Comparison of ENCODE assay signal across 11 mouse cellular contexts in the genomic region with DNA sequence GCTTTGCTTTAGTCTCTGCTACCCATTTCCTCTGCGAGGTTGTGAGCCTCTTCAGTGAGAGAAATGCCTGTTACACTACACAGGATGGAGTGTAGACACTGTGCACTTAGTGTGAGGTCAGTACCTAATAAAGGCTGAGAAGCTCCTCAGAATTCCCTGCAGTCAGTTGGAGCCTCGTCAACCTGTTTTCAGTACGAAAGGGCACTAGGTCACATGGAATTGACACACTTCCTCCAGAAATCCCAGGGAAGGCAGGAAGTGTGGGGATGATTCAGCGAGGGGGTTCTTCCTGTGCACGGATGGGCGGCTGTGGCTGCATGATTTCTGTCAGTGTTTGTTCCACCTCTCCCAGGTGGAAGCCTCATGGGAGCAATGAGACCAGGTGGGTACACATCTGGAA. TPM values are rescaled to one million over a fixed set of nuclear protein-coding genes. Genes with fewer than 3 reads are reported as not detected.
DNase-seq lines count a peak whose midpoint lies in the region; ATAC-seq and TF ChIP-seq lines count a peak whose summit lies in the region.
"Had no signal": no experiment of that assay in that cellular context is flagged by ENCODE, and none has a peak within 500 bp of the region (broad histone marks: within the 10 kb centered on the region; RNA-seq: fewer than 3 reads in every experiment).

No protein-coding gene starts in this region.

- H3K27ac ChIP-seq in heart, embryonic 13.5 days (replicated peaks): peak overlapping the region; percentile 73
- no peak overlapping the region for H3K27ac ChIP-seq in forebrain, postnatal 0 days (ENCODE audit: low read depth, low read length)

- no peak overlapping the region for H3K4me2 ChIP-seq in heart, embryonic 13.5 days
- no peak overlapping the region for H3K4me2 ChIP-seq in forebrain, postnatal 0 days (ENCODE audit: low read depth)

- H3K9ac ChIP-seq in heart, embryonic 13.5 days: no peak overlapping the region
- no peak overlapping the region for H3K9ac ChIP-seq in forebrain, postnatal 0 days

- no peak overlapping the region for H3K4me3 ChIP-seq in heart, embryonic 13.5 days
- H3K4me3 ChIP-seq in forebrain, postnatal 0 days (ENCODE audit: low read depth, low read length): no peak overlapping the region
- H3K4me3 ChIP-seq: erythroblast, embryonic 14.5 days had no signal

- DNase-seq in adrenal gland, adult (ENCODE audit: inconsistent age in 2 of 2, low spot score in 1 of 2): peak; percentile 47 to 71
- no peak for DNase-seq in adrenal gland, postnatal 4 days (ENCODE audit: low spot score in 2 of 2)
- no peak for DNase-seq in Patski (ENCODE audit: low read depth, low spot score)
- DNase-seq in kidney, postnatal 4 days: peak; percentile 35 to 51
- DNase-seq in forebrain, postnatal 0 days: no peak
- DNase-seq in layer of hippocampus, adult 18-20 months (ENCODE audit: low spot score in 2 of 2): no peak
- DNase-seq: spleen, adult 18-20 months had no signal

- ATAC-seq in Patski: peak; percentile 31
- ATAC-seq in heart, embryonic 13.5 days (ENCODE audit: extremely low read depth, insufficient number of reproducible peaks, low FRiP score, low TSS enrichment): peak; percentile 58; the same call in 1 of the 2 replicates
- no peak for ATAC-seq in forebrain, postnatal 0 days
- ATAC-seq in megakaryocyte, adult 5-6 weeks (ENCODE audit: poor library complexity, severe bottlenecking): no peak

- H3K4me1 ChIP-seq in heart, embryonic 13.5 days: peaks cover 70% of the 10 kb centered on the region
- no peaks in the 10 kb centered on the region for H3K4me1 ChIP-seq in forebrain, postnatal 0 days (ENCODE audit: insufficient read depth)

- no peak for TF ChIP-seq CTCF in Patski (IDR thresholded peaks at IDR 0.05)
- no peak for TF ChIP-seq CTCF in forebrain, postnatal 0 days (IDR thresholded peaks at IDR 0.05; ENCODE audit: low read depth)

- POLR2A ChIA-PET in Patski (lab: Charles Lee): interaction anchor here (1.4 kb wide), 1 partner anchor 32 kb away, joined by 3 read pairs; no protein-coding TSS in a partner anchor

- no peaks in the 10 kb centered on the region for H3K9me3 ChIP-seq in heart, embryonic 13.5 days
- H3K9me3 ChIP-seq in forebrain, postnatal 0 days (ENCODE audit: low read length): no peaks in the 10 kb centered on the region

- no peaks in the 10 kb centered on the region for H3K27me3 ChIP-seq in Patski
- no peaks in the 10 kb centered on the region for H3K27me3 ChIP-seq in heart, embryonic 13.5 days (replicated peaks)
- no peaks in the 10 kb centered on the region for H3K27me3 ChIP-seq in forebrain, postnatal 0 days (ENCODE audit: insufficient read depth, low read length)

- in situ Hi-C loops in Patski (cut with MboI; ENCODE audit: low pct_unique_long_range_greater_than_20kb): no loop called here

- 53% methylated on average over 6 of the region's 6 CpGs for WGBS in heart, embryonic 13.5 days
- 80% methylated on average over 6 of the region's 6 CpGs for WGBS in forebrain, postnatal 0 days

- no peaks in the 10 kb centered on the region; the same call in 1 of the 2 replicates for H3K36me3 ChIP-seq in heart, embryonic 13.5 days
- H3K36me3 ChIP-seq in forebrain, postnatal 0 days (ENCODE audit: insufficient read depth): no peaks in the 10 kb centered on the region

- CTCF ChIA-PET in Patski (lab: Charles Lee): interaction anchor here (0.7 to 2.8 kb wide), 6 partner anchors 11 to 46 kb away, joined by 3 to 10 read pairs (median 4); no protein-coding TSS in a partner anchor

RNA-seq across cellular contexts. Expression of gene 1700034J05Rik, which starts 21.1 kb away (rescaled TPM):
- total RNA-seq in adrenal gland, postnatal 4 days (2021): not detected
- polyA plus RNA-seq in Patski (2021): not detected
- 0.04 and 0.18 TPM in 2 replicates for polyA plus RNA-seq in heart, embryonic 13.5 days (2015; fragmentation: Nextera tagmentation; extraction: Ambion mirVana)
- not detected in 2 replicates for total RNA-seq in forebrain, postnatal 0 days (2014; rRNA removed)
- polyA plus RNA-seq in forebrain, postnatal 0 days (2015; fragmentation: Nextera tagmentation; extraction: Ambion mirVana): not detected in 2 replicates
- total RNA-seq in layer of hippocampus, adult 18-20 months (2021): not detected
- total RNA-seq in megakaryocyte, adult 5-6 weeks (2015): not detected in 2 replicates
- total RNA-seq in megakaryocyte, adult 5-6 weeks (2017): not detected in 2 replicates
- total RNA-seq: adrenal gland, postnatal 36 days had no signal
- polyA plus RNA-seq: erythroblast, embryonic 14.5 days had no signal

RNA-seq across cellular contexts. Expression of gene Ppfibp1, which starts 44.8 kb away (rescaled TPM):
- 100 to 1,000 TPM; 146 to 152 TPM for total RNA-seq in adrenal gland, postnatal 4 days (2021)
- 138 TPM for polyA plus RNA-seq in Patski (2021)
- 47.0 and 48.6 TPM in 2 replicates for polyA plus RNA-seq in heart, embryonic 13.5 days (2015; fragmentation: Nextera tagmentation; extraction: Ambion mirVana)
- total RNA-seq in forebrain, postnatal 0 days (2014; rRNA removed): 32.0 and 33.0 TPM in 2 replicates
- 15.6 and 23.8 TPM in 2 replicates for polyA plus RNA-seq in forebrain, postnatal 0 days (2015; fragmentation: Nextera tagmentation; extraction: Ambion mirVana)
- 10 to 100 TPM; 34.8 to 39.9 TPM for total RNA-seq in layer of hippocampus, adult 18-20 months (2021)
- total RNA-seq in megakaryocyte, adult 5-6 weeks (2015): 4.0 and 5.0 TPM in 2 replicates
- 10.5 and 11.9 TPM in 2 replicates for total RNA-seq in megakaryocyte, adult 5-6 weeks (2017)
- polyA plus RNA-seq: erythroblast, embryonic 14.5 days had no signal

Comparison
In these comparisons a context has a peak if more than half of its experiments do, and no peak if none do; other contexts are left out.
1. DNase-seq: peak in adrenal gland, adult (2 of 2) and kidney, postnatal 4 days (2 of 2); none in adrenal gland, postnatal 4 days (0 of 2), Patski (single experiment), forebrain, postnatal 0 days (single experiment) and layer of hippocampus, adult 18-20 months (0 of 2).
2. ATAC-seq: peak in Patski (single experiment) and heart, embryonic 13.5 days (single experiment); none in forebrain, postnatal 0 days (single experiment) and megakaryocyte, adult 5-6 weeks (single experiment).